Mouse (Mus musculus): Measurements from ENCODE around the gene Jund. TPM values are rescaled to one million over a fixed set of nuclear protein-coding genes. Genes with fewer than 3 reads are reported as not detected.

Gene Jund
- polyA plus RNA-seq, 1 experiment from 2014 or later, result 87.2 TPM

DNA sequence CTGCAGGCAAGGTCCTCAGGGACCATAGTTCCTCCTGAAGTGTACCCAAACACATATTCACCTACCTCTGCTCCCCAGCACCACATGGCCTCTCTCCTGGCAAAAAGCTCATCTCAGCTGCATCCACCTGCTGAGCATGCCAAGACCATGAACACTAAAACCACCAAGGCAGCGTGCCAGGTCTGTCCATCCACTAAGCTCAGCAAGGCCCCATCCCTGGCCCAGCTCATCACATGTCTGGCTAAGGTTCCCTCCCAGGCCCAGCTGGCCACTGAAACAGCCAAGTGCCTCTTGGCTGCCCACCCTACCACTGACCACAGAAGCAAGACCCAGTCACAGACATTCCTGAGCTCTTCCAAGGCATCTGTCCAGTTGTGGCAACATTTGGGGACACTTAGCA lies 11.5 kb downstream of the Jund start:
- H3K4me3 ChIP-seq (ENCODE audit: low read depth, low read length), result no peak overlapping the region
- no peaks in the 10 kb centered on the region for H3K4me1 ChIP-seq (ENCODE audit: control insufficient read depth, insufficient read depth, low read length)
- no peak overlapping the region for H3K27ac ChIP-seq (ENCODE audit: low read depth, low read length)
- H3K36me3 ChIP-seq (ENCODE audit: control insufficient read depth, insufficient read depth, low read length), result no peaks in the 10 kb centered on the region
- WGBS, result 93% methylated on average over 1 of the region's 1 CpGs
- H3K27me3 ChIP-seq (replicated peaks; ENCODE audit: control insufficient read depth, insufficient read depth, low read length), result no peaks in the 10 kb centered on the region
- DNase-seq (ENCODE audit: low spot score), result no peak
- H3K9me3 ChIP-seq (replicated peaks; ENCODE audit: control insufficient read depth, low read length), result no peaks in the 10 kb centered on the region
- no peak for ATAC-seq
- no peak overlapping the region for H3K4me2 ChIP-seq (ENCODE audit: low read length)
- H3K9ac ChIP-seq (ENCODE audit: low read length), result no peak overlapping the region

DNA sequence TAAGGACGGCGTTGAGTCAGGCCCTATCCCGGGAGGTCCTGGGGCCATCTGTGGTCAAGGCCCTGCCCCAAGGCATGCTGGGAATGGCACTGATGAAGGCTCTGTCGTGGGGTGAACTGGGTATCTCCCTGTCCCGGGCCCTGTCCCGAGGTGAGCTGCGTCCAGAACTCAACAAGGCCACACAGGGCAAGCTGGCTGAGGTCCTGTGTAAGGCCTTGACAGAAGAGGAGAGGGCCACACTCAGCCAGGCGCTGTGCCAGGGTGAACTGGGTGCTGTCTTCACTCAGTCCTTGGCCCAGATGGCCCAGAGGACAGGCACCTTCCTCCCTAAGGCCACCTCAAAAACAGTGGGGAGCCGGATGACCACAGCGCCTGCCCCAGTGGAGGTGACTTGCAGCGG lies 12.3 kb downstream of the Jund start:
- H3K9me3 ChIP-seq (replicated peaks; ENCODE audit: control insufficient read depth, low read length), result no peaks in the 10 kb centered on the region
- H3K4me3 ChIP-seq (ENCODE audit: low read depth, low read length), result no peak overlapping the region
- no peak overlapping the region for H3K27ac ChIP-seq (ENCODE audit: low read depth, low read length)
- no peaks in the 10 kb centered on the region for H3K4me1 ChIP-seq (ENCODE audit: control insufficient read depth, insufficient read depth, low read length)
- H3K27me3 ChIP-seq (replicated peaks; ENCODE audit: control insufficient read depth, insufficient read depth, low read length), result no peaks in the 10 kb centered on the region
- no peak for ATAC-seq
- no peak for DNase-seq (ENCODE audit: low spot score)
- no peak overlapping the region for H3K4me2 ChIP-seq (ENCODE audit: low read length)
- no peaks in the 10 kb centered on the region for H3K36me3 ChIP-seq (ENCODE audit: control insufficient read depth, insufficient read depth, low read length)
- no peak overlapping the region for H3K9ac ChIP-seq (ENCODE audit: low read length)
- WGBS, result 90% methylated on average over 11 of the region's 11 CpGs

DNA sequence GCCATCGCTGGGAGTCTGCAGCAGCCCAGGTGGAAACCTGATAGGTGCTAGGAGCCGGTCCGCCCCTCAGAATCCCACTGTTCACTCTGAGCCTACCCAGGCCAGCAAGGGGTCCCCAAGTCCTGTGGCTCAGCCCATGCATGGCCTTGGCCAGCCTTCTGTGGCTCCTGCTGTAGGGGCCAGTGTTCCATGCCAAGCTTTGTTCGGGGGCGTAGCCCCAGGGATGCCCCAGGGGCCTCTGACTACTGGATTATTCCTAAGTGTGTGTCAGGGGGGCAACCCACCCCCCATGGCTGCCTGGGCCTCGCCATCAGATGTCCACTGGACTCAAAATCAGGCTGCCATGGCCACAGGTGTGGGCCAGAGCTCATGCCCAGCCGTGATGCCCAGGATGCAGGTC lies 15.2 kb downstream of the Jund start:
- H3K36me3 ChIP-seq (ENCODE audit: control insufficient read depth, insufficient read depth, low read length), result no peaks in the 10 kb centered on the region
- H3K4me3 ChIP-seq (ENCODE audit: low read depth, low read length), result no peak overlapping the region
- 82% methylated on average over 7 of the region's 7 CpGs for WGBS
- no peaks in the 10 kb centered on the region for H3K4me1 ChIP-seq (ENCODE audit: control insufficient read depth, insufficient read depth, low read length)
- ATAC-seq, result no peak
- no peak overlapping the region for H3K9ac ChIP-seq (ENCODE audit: low read length)
- H3K4me2 ChIP-seq (ENCODE audit: low read length), result no peak overlapping the region
- no peak overlapping the region for H3K27ac ChIP-seq (ENCODE audit: low read depth, low read length)
- no peaks in the 10 kb centered on the region for H3K9me3 ChIP-seq (replicated peaks; ENCODE audit: control insufficient read depth, low read length)
- no peak for DNase-seq (ENCODE audit: low spot score)
- H3K27me3 ChIP-seq (replicated peaks; ENCODE audit: control insufficient read depth, insufficient read depth, low read length), result no peaks in the 10 kb centered on the region

DNA sequence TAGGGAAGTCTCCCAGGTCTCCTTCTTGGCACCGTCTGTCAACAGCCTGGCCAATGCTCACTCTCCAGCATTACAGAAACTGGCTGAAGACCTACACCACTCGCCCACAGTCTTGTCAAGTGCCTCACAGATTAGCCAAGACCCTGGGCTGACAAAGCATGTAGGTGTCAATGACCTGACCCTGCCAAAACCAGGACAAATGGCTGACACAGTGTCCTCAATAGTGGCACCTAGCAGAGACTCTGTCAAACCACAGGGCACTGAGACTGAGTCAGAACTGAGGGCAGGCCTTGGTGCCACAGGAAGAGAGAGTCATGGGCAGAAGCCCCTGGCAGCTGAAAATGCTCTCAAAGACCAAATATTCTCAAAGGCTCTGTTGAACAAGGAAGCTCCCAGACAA lies 16.3 kb downstream of the Jund start:
- Histone ChIP-seq H3K9me3 (replicated peaks; ENCODE audit: control insufficient read depth, low read length) (no peaks in the 10 kb centered on the region), H3K9ac (ENCODE audit: low read length) (no peak overlapping the region), H3K27me3 (replicated peaks; ENCODE audit: control insufficient read depth, insufficient read depth, low read length) (no peaks in the 10 kb centered on the region), H3K4me3 (ENCODE audit: low read depth, low read length) (no peak overlapping the region), H3K4me1 (ENCODE audit: control insufficient read depth, insufficient read depth, low read length) (no peaks in the 10 kb centered on the region), H3K27ac (ENCODE audit: low read depth, low read length) (no peak overlapping the region), H3K36me3 (ENCODE audit: control insufficient read depth, insufficient read depth, low read length) (no peaks in the 10 kb centered on the region), H3K4me2 (ENCODE audit: low read length) (no peak overlapping the region)
- ATAC-seq (no peak), DNase-seq (ENCODE audit: low spot score) (no peak)
- 76% methylated on average over 2 of the region's 2 CpGs for WGBS

DNA sequence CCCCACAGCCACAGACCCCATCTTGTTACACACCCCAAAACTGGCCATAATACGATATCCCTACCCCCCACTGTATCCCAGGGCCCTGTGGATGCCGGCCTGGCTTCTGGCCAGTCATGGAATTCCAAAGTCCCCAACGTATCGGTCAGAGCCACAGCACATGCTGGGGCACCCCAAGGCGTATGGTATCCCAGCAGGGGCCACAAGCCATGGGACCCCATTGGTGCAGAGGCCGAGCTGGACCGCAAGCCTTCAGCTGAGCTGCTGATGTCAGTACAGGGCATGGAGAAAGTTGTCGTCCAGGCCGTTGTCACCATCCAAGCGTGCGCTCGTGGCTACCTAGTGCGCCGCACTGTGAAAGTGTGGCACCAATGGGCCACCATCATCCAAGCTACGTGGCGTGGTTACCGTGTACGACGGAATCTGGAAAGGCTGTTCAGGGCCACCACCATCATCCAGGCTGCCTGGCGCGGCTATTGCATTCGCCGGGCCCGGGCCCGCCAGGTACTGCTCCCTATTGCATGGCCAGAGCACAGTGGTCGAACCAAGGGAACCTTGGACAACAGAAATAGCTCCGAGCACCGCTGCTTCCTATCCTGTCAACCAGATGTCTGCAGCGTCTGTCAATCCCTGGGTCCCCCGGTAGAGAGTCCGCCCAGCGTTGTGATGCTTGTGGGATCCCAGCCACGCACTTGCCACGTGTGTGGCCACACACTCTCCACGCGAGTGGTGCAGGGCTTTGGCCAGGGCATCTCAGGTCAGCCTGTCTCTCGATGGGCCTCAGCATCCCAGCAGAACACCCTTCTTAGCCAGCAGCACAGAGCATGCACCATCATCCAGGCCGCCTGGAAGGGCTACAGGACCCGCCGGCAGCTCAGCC lies 18.0 kb downstream of the Jund start:
- DNase-seq (ENCODE audit: low spot score) (no peak), ATAC-seq (no peak)
- Histone ChIP-seq H3K27ac (ENCODE audit: low read depth, low read length) (no peak overlapping the region), H3K4me1 (ENCODE audit: control insufficient read depth, insufficient read depth, low read length) (no peaks in the 10 kb centered on the region), H3K4me2 (ENCODE audit: low read length) (no peak overlapping the region), H3K36me3 (ENCODE audit: control insufficient read depth, insufficient read depth, low read length) (no peaks in the 10 kb centered on the region), H3K9ac (ENCODE audit: low read length) (no peak overlapping the region), H3K27me3 (replicated peaks; ENCODE audit: control insufficient read depth, insufficient read depth, low read length) (no peaks in the 10 kb centered on the region), H3K9me3 (replicated peaks; ENCODE audit: control insufficient read depth, low read length) (no peaks in the 10 kb centered on the region), H3K4me3 (ENCODE audit: low read depth, low read length) (no peak overlapping the region)
- WGBS, result 86% methylated on average over 40 of the region's 40 CpGs

DNA sequence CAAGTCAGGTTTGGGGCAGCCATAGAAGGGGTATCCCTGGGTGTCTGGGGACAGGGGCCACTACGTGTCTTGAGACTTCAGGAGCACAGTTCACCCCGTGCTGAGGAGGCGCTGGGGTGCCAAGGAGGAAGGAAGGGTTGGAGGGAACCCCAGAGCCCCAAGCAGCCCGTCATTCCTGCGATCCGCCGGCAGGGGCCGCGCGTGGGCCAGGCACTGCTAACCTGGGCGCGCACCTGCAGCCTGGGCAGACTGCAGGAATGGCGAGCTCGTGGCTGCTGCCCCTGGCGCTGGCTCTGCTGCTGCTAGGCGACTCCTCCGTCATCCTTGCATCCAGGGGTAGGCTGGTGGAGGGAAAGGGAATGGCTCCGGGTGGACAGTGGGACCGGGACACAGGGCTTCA lies 19.5 kb downstream of the Jund start, which contains the start of gene Gm3336:
Gene Gm3336 (plus strand): TSS at position 247 of the 400 bp plus-strand sequence.
- Histone ChIP-seq H3K9ac (ENCODE audit: low read length) (no peak within 1 kb of the TSS), H3K27ac (ENCODE audit: low read depth, low read length) (no peak within 1 kb of the TSS), H3K9me3 (replicated peaks; ENCODE audit: control insufficient read depth, low read length) (no peaks in the 10 kb centered on the region), H3K4me2 (ENCODE audit: low read length) (no peak within 1 kb of the TSS), H3K4me3 (ENCODE audit: low read depth, low read length) (no peak within 1 kb of the TSS), H3K4me1 (ENCODE audit: control insufficient read depth, insufficient read depth, low read length) (no peaks in the 10 kb centered on the region), H3K27me3 (replicated peaks; ENCODE audit: control insufficient read depth, insufficient read depth, low read length) (no peaks in the 10 kb centered on the region), H3K36me3 (ENCODE audit: control insufficient read depth, insufficient read depth, low read length) (no peaks in the 10 kb centered on the region)
- peak; percentile 41 for DNase-seq (ENCODE audit: low spot score)
- ATAC-seq, result peak; percentile 42
- WGBS, result under 1% methylated on average over 18 of the region's 19 CpGs

DNA sequence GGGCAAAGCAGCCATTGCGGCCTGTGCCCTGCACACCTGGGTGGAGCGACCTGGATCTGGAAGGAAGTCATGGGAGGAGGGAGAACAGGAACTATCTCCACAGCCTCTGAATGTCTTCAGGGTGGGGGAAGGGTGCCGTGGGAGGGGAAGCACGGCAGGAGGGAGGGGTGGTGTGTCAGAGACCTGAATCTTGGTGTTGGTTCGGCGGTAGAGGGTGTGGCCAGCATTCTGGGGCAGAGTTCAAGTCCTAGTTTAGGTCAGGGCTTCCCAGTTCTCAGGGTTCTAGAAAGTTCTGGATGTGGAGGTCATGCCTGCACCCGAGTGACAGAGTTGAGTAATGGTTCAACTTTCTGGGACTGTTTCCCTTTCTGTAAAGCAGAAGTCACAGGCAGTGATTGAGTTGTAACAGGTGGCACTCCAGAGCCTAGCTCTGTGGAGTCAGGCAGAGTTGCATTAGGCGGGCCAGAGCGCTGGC lies 21.1 kb downstream of the Jund start:
- Histone ChIP-seq H3K4me2 (ENCODE audit: low read length) (no peak overlapping the region), H3K9ac (ENCODE audit: low read length) (no peak overlapping the region), H3K9me3 (replicated peaks; ENCODE audit: control insufficient read depth, low read length) (no peaks in the 10 kb centered on the region), H3K4me1 (ENCODE audit: control insufficient read depth, insufficient read depth, low read length) (no peaks in the 10 kb centered on the region), H3K27ac (ENCODE audit: low read depth, low read length) (no peak overlapping the region), H3K27me3 (replicated peaks; ENCODE audit: control insufficient read depth, insufficient read depth, low read length) (no peaks in the 10 kb centered on the region), H3K36me3 (ENCODE audit: control insufficient read depth, insufficient read depth, low read length) (no peaks in the 10 kb centered on the region), H3K4me3 (ENCODE audit: low read depth, low read length) (no peak overlapping the region)
- 70% methylated on average over 9 of the region's 9 CpGs for WGBS
- ATAC-seq, result no peak
- DNase-seq (ENCODE audit: low spot score), result no peak

DNA sequence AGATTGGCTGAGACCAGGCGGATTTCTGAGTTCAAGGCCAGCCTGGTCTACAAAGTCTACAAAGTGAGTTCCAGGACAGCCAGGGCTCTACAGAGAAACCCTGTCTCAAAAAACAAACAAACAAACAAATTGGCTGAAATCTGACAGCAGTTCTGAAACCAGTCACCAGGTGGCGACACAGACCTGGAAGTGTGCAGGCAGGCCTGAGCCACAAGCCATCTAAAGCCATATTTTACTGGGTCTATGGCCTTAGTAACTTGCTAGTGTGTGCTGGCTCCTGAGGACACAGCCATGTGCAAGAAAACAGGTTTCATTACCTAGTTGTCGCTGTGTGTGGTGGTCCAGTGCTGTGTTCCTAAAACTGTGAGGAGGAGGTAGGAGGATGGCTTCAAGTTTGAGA lies 22.0 kb downstream of the Jund start:
- H3K9me3 ChIP-seq (replicated peaks; ENCODE audit: control insufficient read depth, low read length), result no peaks in the 10 kb centered on the region
- H3K9ac ChIP-seq (ENCODE audit: low read length), result no peak overlapping the region
- no peaks in the 10 kb centered on the region for H3K4me1 ChIP-seq (ENCODE audit: control insufficient read depth, insufficient read depth, low read length)
- no peak overlapping the region for H3K27ac ChIP-seq (ENCODE audit: low read depth, low read length)
- WGBS, result 3% methylated on average over 3 of the region's 3 CpGs
- H3K36me3 ChIP-seq (ENCODE audit: control insufficient read depth, insufficient read depth, low read length), result no peaks in the 10 kb centered on the region
- no peak overlapping the region for H3K4me3 ChIP-seq (ENCODE audit: low read depth, low read length)
- DNase-seq (ENCODE audit: low spot score) (peak; percentile 83), ATAC-seq (0 out of 2 replicates have a peak, but pooled peaks have one; percentile 60)
- no peaks in the 10 kb centered on the region for H3K27me3 ChIP-seq (replicated peaks; ENCODE audit: control insufficient read depth, insufficient read depth, low read length)
- no peak overlapping the region for H3K4me2 ChIP-seq (ENCODE audit: low read length)

DNA sequence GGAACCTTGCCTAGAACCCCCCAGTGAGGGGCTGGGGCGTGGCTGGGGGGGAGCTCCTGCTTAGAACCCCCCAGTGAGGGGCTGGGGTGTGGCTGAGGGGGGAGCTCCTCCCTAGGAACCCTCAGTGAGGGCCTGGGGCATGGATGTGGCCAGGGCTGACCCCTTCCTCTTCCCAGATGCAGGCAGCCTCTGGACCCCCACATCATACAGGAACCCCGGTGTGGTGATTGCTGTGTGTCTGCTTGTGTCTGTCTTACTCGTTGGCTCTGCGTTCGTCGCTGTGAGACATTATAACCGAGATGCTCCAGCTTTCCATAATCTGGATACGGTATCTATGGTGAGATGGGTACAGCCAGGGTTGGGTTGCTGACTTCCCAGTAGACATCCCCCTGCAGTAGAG lies 22.9 kb downstream of the Jund start:
- no peaks in the 10 kb centered on the region for H3K4me1 ChIP-seq (ENCODE audit: control insufficient read depth, insufficient read depth, low read length)
- H3K27me3 ChIP-seq (replicated peaks; ENCODE audit: control insufficient read depth, insufficient read depth, low read length), result 0 out of 2 replicates have a peak, but pooled peaks cover 3% of the 10 kb centered on the region
- DNase-seq (ENCODE audit: low spot score) (no peak), ATAC-seq (no peak)
- H3K36me3 ChIP-seq (ENCODE audit: control insufficient read depth, insufficient read depth, low read length), result no peaks in the 10 kb centered on the region
- 85% methylated on average over 8 of the region's 8 CpGs for WGBS
- H3K9me3 ChIP-seq (replicated peaks; ENCODE audit: control insufficient read depth, low read length), result no peaks in the 10 kb centered on the region
- H3K4me3 ChIP-seq (ENCODE audit: low read depth, low read length), result no peak overlapping the region
- no peak overlapping the region; the same call in 1 of the 2 replicates for H3K9ac ChIP-seq (ENCODE audit: low read length)
- H3K27ac ChIP-seq (ENCODE audit: low read depth, low read length), result no peak overlapping the region
- no peak overlapping the region for H3K4me2 ChIP-seq (ENCODE audit: low read length)

Measured in forebrain, embryonic 14.5 days (tissue).